Mouse (Mus musculus): ENCODE measurements around the gene Tubd1. TPM values are rescaled to one million over a fixed set of nuclear protein-coding genes. Genes with fewer than 3 reads are reported as not detected.
"Not testable (repeated sequence)": the region's sequence is repeated elsewhere in the genome, so short reads cannot be mapped to it uniquely, and the experiment has no call there.

Tubd1 gene
- polyA plus RNA-seq (2016; fragmentation: Nextera tagmentation; extraction: Ambion mirVana), result 13.0 and 14.8 TPM in 2 replicates

GRCm38 (mm10) chr11:86544639-86545299 is at the start of gene Tubd1, which contains the start of gene Rps6kb1:
TSS of gene Tubd1 (plus strand) at chr11:86544991.
TSS of gene Rps6kb1 (minus strand) at chr11:86544805.
- peaks cover 14% of the 10 kb centered on the region for H3K36me3 ChIP-seq
- no peaks in the 10 kb centered on the region for H3K9me3 ChIP-seq (replicated peaks)
- peak within 1 kb of the TSS; percentile 100 for H3K4me3 ChIP-seq
- H3K27me3 ChIP-seq (ENCODE audit: low read depth, poor library complexity, severe bottlenecking), result no peaks in the 10 kb centered on the region
- WGBS, result under 1% methylated on average over 43 of the region's 43 CpGs
- peak; percentile 99 for DNase-seq (ENCODE audit: low spot score)
- H3K27ac ChIP-seq (replicated peaks), result peak within 1 kb of the TSS; percentile 95
- peaks cover 22% of the 10 kb centered on the region for H3K4me1 ChIP-seq

GRCm38 (mm10) chr11:86497356-86497755 is 47.4 kb upstream of the Tubd1 start:
- Histone ChIP-seq H3K36me3 (peaks cover 40% of the 10 kb centered on the region), H3K4me1 (no peaks in the 10 kb centered on the region), H3K27me3 (ENCODE audit: low read depth, poor library complexity, severe bottlenecking) (no peaks in the 10 kb centered on the region), H3K27ac (replicated peaks) (no peak overlapping the region), H3K9me3 (replicated peaks) (no peaks in the 10 kb centered on the region), H3K4me3 (no peak overlapping the region)
- 94% methylated on average over 1 of the region's 1 CpGs for WGBS
- no peak for DNase-seq (ENCODE audit: low spot score)

- Histone ChIP-seq H3K27ac (replicated peaks) (no peak overlapping the region), H3K27me3 (ENCODE audit: low read depth, poor library complexity, severe bottlenecking) (no peaks in the 10 kb centered on the region), H3K36me3 (peaks cover 41% of the 10 kb centered on the region), H3K9me3 (replicated peaks) (no peaks in the 10 kb centered on the region), H3K4me1 (no peaks in the 10 kb centered on the region), H3K4me3 (no peak overlapping the region)
- no peak for DNase-seq (ENCODE audit: low spot score)
- 81% methylated on average over 3 of the region's 3 CpGs for WGBS
Measured at GRCm38 (mm10) chr11:86497908-86498307, 46.9 kb upstream of the Tubd1 start.

- Histone ChIP-seq H3K36me3 (peaks cover 66% of the 10 kb centered on the region), H3K27ac (replicated peaks) (no peak overlapping the region), H3K4me3 (no peak overlapping the region), H3K27me3 (ENCODE audit: low read depth, poor library complexity, severe bottlenecking) (no peaks in the 10 kb centered on the region), H3K9me3 (replicated peaks) (no peaks in the 10 kb centered on the region), H3K4me1 (no peaks in the 10 kb centered on the region)
- DNase-seq (ENCODE audit: low spot score), result no peak
- WGBS, result 95% methylated on average over 1 of the region's 1 CpGs
Measured at GRCm38 (mm10) chr11:86500795-86501194, 44.0 kb upstream of the Tubd1 start.

- H3K4me1 ChIP-seq, result no peaks in the 10 kb centered on the region
- H3K9me3 ChIP-seq (replicated peaks), result no peaks in the 10 kb centered on the region
- no peaks in the 10 kb centered on the region for H3K27me3 ChIP-seq (ENCODE audit: low read depth, poor library complexity, severe bottlenecking)
- no peak overlapping the region for H3K4me3 ChIP-seq
- 93% methylated on average over 2 of the region's 2 CpGs for WGBS
- no peak overlapping the region for H3K27ac ChIP-seq (replicated peaks)
- peaks cover 73% of the 10 kb centered on the region for H3K36me3 ChIP-seq
- no peak for DNase-seq (ENCODE audit: low spot score)
Measured at GRCm38 (mm10) chr11:86503121-86503520, 41.7 kb upstream of the Tubd1 start.

- 93% methylated on average over 2 of the region's 2 CpGs for WGBS
- peaks cover 98% of the 10 kb centered on the region for H3K36me3 ChIP-seq
- DNase-seq (ENCODE audit: low spot score), result no peak
Measured at GRCm38 (mm10) chr11:86507334-86507733, 37.5 kb upstream of the Tubd1 start.

GRCm38 (mm10) chr11:86507991-86508390 is 36.8 kb upstream of the Tubd1 start:
- Histone ChIP-seq H3K27ac (replicated peaks) (no peak overlapping the region), H3K27me3 (ENCODE audit: low read depth, poor library complexity, severe bottlenecking) (no peaks in the 10 kb centered on the region), H3K4me3 (no peak overlapping the region), H3K4me1 (no peaks in the 10 kb centered on the region), H3K9me3 (replicated peaks) (no peaks in the 10 kb centered on the region), H3K36me3 (peaks cover 98% of the 10 kb centered on the region)
- DNase-seq (ENCODE audit: low spot score), result no peak
- 95% methylated on average over 2 of the region's 2 CpGs for WGBS

More at GRCm38 (mm10) chr11:86507334-86507733, 37.5 kb upstream of the Tubd1 start:
- H3K9me3 ChIP-seq (replicated peaks), result no peaks in the 10 kb centered on the region
- no peaks in the 10 kb centered on the region for H3K4me1 ChIP-seq
- no peak overlapping the region for H3K27ac ChIP-seq (replicated peaks)
- H3K27me3 ChIP-seq (ENCODE audit: low read depth, poor library complexity, severe bottlenecking), result no peaks in the 10 kb centered on the region
- no peak overlapping the region for H3K4me3 ChIP-seq

- Histone ChIP-seq H3K4me1 (no peaks in the 10 kb centered on the region), H3K4me3 (no peak overlapping the region), H3K27ac (replicated peaks) (no peak overlapping the region), H3K36me3 (peaks cover 93% of the 10 kb centered on the region), H3K27me3 (ENCODE audit: low read depth, poor library complexity, severe bottlenecking) (no peaks in the 10 kb centered on the region), H3K9me3 (replicated peaks) (no peaks in the 10 kb centered on the region; the same call in 1 of the 2 replicates)
- 92% methylated on average over 3 of the region's 3 CpGs for WGBS
- no peak for DNase-seq (ENCODE audit: low spot score)
Measured at GRCm38 (mm10) chr11:86516620-86517019, 28.2 kb upstream of the Tubd1 start.

- no peak overlapping the region for H3K27ac ChIP-seq (replicated peaks)
- peaks cover 93% of the 10 kb centered on the region for H3K36me3 ChIP-seq
- no peaks in the 10 kb centered on the region; the same call in 1 of the 2 replicates for H3K9me3 ChIP-seq (replicated peaks)
- WGBS, result 95% methylated on average over 3 of the region's 3 CpGs
- no peak for DNase-seq (ENCODE audit: low spot score)
- H3K4me3 ChIP-seq, result no peak overlapping the region
- no peaks in the 10 kb centered on the region for H3K27me3 ChIP-seq (ENCODE audit: low read depth, poor library complexity, severe bottlenecking)
- no peaks in the 10 kb centered on the region for H3K4me1 ChIP-seq
Measured at GRCm38 (mm10) chr11:86517229-86517628, 27.6 kb upstream of the Tubd1 start.

- Histone ChIP-seq H3K4me3 (no peak overlapping the region), H3K9me3 (replicated peaks) (no peaks in the 10 kb centered on the region; the same call in 1 of the 2 replicates), H3K36me3 (peaks cover 94% of the 10 kb centered on the region), H3K27ac (replicated peaks) (no peak overlapping the region), H3K27me3 (ENCODE audit: low read depth, poor library complexity, severe bottlenecking) (no peaks in the 10 kb centered on the region), H3K4me1 (no peaks in the 10 kb centered on the region)
- 93% methylated on average over 7 of the region's 7 CpGs for WGBS
- DNase-seq (ENCODE audit: low spot score), result no peak
Measured at GRCm38 (mm10) chr11:86519751-86520150, 25.0 kb upstream of the Tubd1 start.

GRCm38 (mm10) chr11:86527528-86527927 is 17.3 kb upstream of the Tubd1 start:
- H3K27me3 ChIP-seq (ENCODE audit: low read depth, poor library complexity, severe bottlenecking), result no peaks in the 10 kb centered on the region
- no peak overlapping the region for H3K4me3 ChIP-seq
- WGBS, result 92% methylated on average over 4 of the region's 4 CpGs
- peaks cover 90% of the 10 kb centered on the region for H3K36me3 ChIP-seq
- no peak for DNase-seq (ENCODE audit: low spot score)
- no peaks in the 10 kb centered on the region for H3K9me3 ChIP-seq (replicated peaks)
- H3K4me1 ChIP-seq, result no peaks in the 10 kb centered on the region
- no peak overlapping the region for H3K27ac ChIP-seq (replicated peaks)

- no peak for DNase-seq (ENCODE audit: low spot score)
- no peaks in the 10 kb centered on the region for H3K4me1 ChIP-seq
- H3K27me3 ChIP-seq (ENCODE audit: low read depth, poor library complexity, severe bottlenecking), result no peaks in the 10 kb centered on the region
- no peaks in the 10 kb centered on the region for H3K9me3 ChIP-seq (replicated peaks)
- peaks cover 65% of the 10 kb centered on the region for H3K36me3 ChIP-seq
- 79% methylated on average over 1 of the region's 1 CpGs for WGBS
- no peak overlapping the region for H3K4me3 ChIP-seq
- H3K27ac ChIP-seq (replicated peaks), result no peak overlapping the region
Measured at GRCm38 (mm10) chr11:86532834-86533233, 12.0 kb upstream of the Tubd1 start.

- H3K27me3 ChIP-seq (ENCODE audit: low read depth, poor library complexity, severe bottlenecking); H3K9me3 ChIP-seq (replicated peaks); H3K4me3 ChIP-seq; H3K4me1 ChIP-seq; H3K27ac ChIP-seq (replicated peaks); DNase-seq (ENCODE audit: low spot score): not testable (repeated sequence)
- 93% methylated on average over 6 of the region's 6 CpGs for WGBS
- H3K36me3 ChIP-seq, result peaks cover 64% of the 10 kb centered on the region
Measured at GRCm38 (mm10) chr11:86533302-86533701, 11.5 kb upstream of the Tubd1 start.

All from midbrain, embryonic 10.5 days (tissue).